Mouse (Mus musculus) forebrain, embryonic 10.5 days (tissue): ENCODE measurements at regions not wholly inside any gene's neighbourhood (a gene's known extent, or its start where the extent isn't known, plus 50 kb on each side); places are given as distances from the start of the nearest gene placed in this dataset.

Experiments
- DNase-seq: peaks from one replicate; pipeline ENCODE4 v3.0.0-alpha.2; 2017; ENCODE audit warnings: low spot score; ENCODE audit errors: extremely low spot score
- H3K27ac ChIP-seq: fragments of 300-500 bp; sonication (generic); 2 replicates; pipeline ENCODE4 v1.5.1; 2016; ENCODE audit warnings: mild to moderate bottlenecking
- H3K27me3 ChIP-seq: fragments of 300-500 bp; sonication (generic); 2 replicates; pipeline ENCODE4 v1.6.1; 2016; ENCODE audit warnings: mild to moderate bottlenecking; ENCODE audit not compliant: poor library complexity, severe bottlenecking
- H3K36me3 ChIP-seq: fragments of 300-500 bp; sonication (generic); replicated peaks from 2 replicates; pipeline ENCODE4 v1.6.1; 2016; ENCODE audit warnings: mild to moderate bottlenecking, moderate library complexity
- H3K4me1 ChIP-seq: fragments of 300-500 bp; sonication (generic); 2 replicates; pipeline ENCODE4 v1.6.1; 2016
- H3K4me3 ChIP-seq: fragments of 300-500 bp; sonication (generic); 2 replicates; pipeline ENCODE4 v1.5.1; 2016; ENCODE audit warnings: mild to moderate bottlenecking, moderate library complexity
- H3K9me3 ChIP-seq: fragments of 300-500 bp; sonication (generic); 2 replicates; pipeline ENCODE4 v1.6.1; 2016; ENCODE audit warnings: mild to moderate bottlenecking, moderate library complexity
- WGBS: fragments of 180-500 bp; shearing (Covaris S2); methylation state at CpG from one replicate; pipeline ENCODE4 v1.1.7; 2016; 5-methylcytosine and 5-hydroxymethylcytosine counted together

DNA sequence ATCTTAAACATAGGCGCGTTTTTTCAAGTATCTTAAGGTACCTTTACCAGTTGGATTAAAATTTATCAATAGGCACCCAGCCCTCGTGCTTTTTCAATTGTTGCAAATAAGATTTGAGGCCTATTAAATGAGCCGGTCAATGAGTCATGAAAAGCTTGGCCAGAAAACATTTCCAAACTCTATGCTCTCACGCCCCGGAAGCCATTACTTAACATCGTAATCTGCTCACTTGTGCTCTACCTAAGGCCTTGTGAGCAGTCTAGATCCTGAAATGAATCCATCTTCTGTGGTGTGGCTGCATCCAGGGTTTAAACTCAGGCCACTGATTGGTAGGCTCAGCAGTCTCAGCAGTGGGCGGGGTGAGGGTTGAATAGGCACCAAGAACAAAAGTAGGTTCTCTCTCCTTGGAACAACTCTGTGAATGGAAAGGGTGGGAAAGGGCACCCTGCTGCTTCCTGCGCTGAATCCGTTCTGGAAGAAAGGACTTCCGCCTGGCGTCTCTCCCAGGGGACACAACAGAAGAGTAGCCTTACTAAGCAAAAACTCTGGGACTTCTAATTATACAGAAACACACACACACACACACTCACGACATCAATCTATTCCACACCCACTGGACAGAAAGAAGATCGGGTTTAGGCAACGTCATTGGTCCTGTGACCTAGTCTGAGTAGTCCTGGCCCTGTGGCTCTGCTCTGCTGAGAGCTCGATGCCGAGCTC lies 53.4 kb upstream of the Fmnl2 start:
- WGBS: 73% methylated on average over 17 of the region's 17 CpGs
- DNase-seq: no peak
- Histone ChIP-seq H3K36me3 (no peaks in the 10 kb centered on the region), H3K9me3 (0 out of 2 replicates have a peak, but pooled peaks cover 3% of the 10 kb centered on the region), H3K27ac (peak overlapping the region; percentile 46; the same call in 1 of the 2 replicates), H3K27me3 (no peaks in the 10 kb centered on the region), H3K4me1 (peaks cover 7% of the 10 kb centered on the region), H3K4me3 (no peak overlapping the region)

DNA sequence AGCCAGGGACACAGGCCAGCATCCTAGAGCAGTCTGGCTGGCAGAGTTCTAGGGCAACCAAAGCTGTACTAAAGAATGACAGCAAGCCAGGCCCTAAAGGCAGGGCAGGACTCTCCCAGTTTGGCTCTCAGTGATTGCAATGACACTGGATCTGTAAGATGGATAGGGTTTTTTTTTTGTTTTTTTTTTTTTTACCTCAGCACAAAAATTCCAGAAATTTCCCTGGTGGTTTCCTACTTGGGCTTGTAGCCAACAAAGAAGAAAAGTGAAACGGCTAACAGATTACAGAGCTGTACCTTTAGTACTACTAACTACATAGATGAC lies 52.9 kb upstream of the Fmnl2 start:
- Histone ChIP-seq H3K4me3 (no peak overlapping the region), H3K27me3 (no peaks in the 10 kb centered on the region), H3K36me3 (no peaks in the 10 kb centered on the region), H3K27ac (peak overlapping the region; percentile 46; the same call in 1 of the 2 replicates), H3K4me1 (peaks cover 7% of the 10 kb centered on the region), H3K9me3 (0 out of 2 replicates have a peak, but pooled peaks cover 3% of the 10 kb centered on the region)
- WGBS: 91% methylated on average over 1 of the region's 1 CpGs
- no peak for DNase-seq

DNA sequence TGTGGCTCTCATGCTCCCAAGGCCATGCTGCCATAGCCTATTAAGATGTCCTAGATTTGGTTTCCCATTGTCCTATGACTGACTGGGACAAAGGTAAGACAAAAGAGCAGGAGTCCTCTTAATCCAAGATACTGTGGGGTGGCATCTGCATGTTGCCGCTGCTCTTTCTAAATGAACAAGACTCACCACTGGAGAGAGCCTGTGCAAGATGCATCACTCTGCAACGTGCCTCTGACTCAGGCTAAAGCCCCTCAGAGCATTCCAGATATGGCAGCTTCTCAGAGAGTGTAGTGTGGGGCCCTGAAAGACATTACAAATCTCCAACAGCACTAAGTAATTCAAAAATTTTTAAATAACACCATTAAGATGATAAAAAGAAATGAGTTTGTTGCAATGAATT lies 49.8 kb upstream of the Fmnl2 start:
- H3K4me3 ChIP-seq: no peak overlapping the region
- no peaks in the 10 kb centered on the region for H3K9me3 ChIP-seq
- no peaks in the 10 kb centered on the region for H3K36me3 ChIP-seq
- no peaks in the 10 kb centered on the region for H3K27me3 ChIP-seq
- no peak overlapping the region for H3K27ac ChIP-seq
- peaks cover 14% of the 10 kb centered on the region for H3K4me1 ChIP-seq
- no peak for DNase-seq
- 45% methylated on average over 2 of the region's 2 CpGs for WGBS
